In genomic region chr11:100574188-100574587, GRCm38 (mm10) we compare ENCODE assay signal across 7 mouse cellular contexts. TPM values are rescaled to one million over a fixed set of nuclear protein-coding genes. Genes with fewer than 3 reads are reported as not detected.
DNase-seq lines count a peak whose midpoint lies in the region; ATAC-seq and TF ChIP-seq lines count a peak whose summit lies in the region.

No protein-coding gene starts in this region.

- no peak for TF ChIP-seq POLR2A in lung, adult 2 months (IDR thresholded peaks at IDR 0.05; ENCODE audit: borderline replicate concordance, extremely low read depth, low read depth, low read length)
- TF ChIP-seq POLR2A in small intestine, adult 2 months (IDR thresholded peaks at IDR 0.05; ENCODE audit: low read depth, low read length), result no peak

- DNase-seq in lung, adult 2 months, result no peak
- no peak for DNase-seq in embryonic facial prominence, embryonic 11.5 days (ENCODE audit: low spot score)
- DNase-seq in limb, embryonic 10.5 days (ENCODE audit: low spot score), result no peak
- DNase-seq in spleen, postnatal 14 days (ENCODE audit: low spot score in 2 of 2), result no peak
- no peak for DNase-seq in cerebellum, postnatal 14 days

- peaks cover 2% of the 10 kb centered on the region; the same call in 1 of the 2 replicates for H3K36me3 ChIP-seq in lung, embryonic 16.5 days (ENCODE audit: control insufficient read depth, insufficient read depth, low read length)
- H3K36me3 ChIP-seq in embryonic facial prominence, embryonic 11.5 days (replicated peaks; ENCODE audit: control insufficient read depth, insufficient read depth, low read depth, low read length), result no peaks in the 10 kb centered on the region; the same call in 1 of the 2 replicates
- peaks cover 26% of the 10 kb centered on the region for H3K36me3 ChIP-seq in limb, embryonic 10.5 days
- H3K36me3 ChIP-seq in small intestine, adult 2 months (ENCODE audit: control insufficient read depth, insufficient read depth, low read length), result peaks cover 3% of the 10 kb centered on the region; the same call in 1 of the 2 replicates

- peaks cover 3% of the 10 kb centered on the region for H3K27me3 ChIP-seq in lung, embryonic 16.5 days (ENCODE audit: control insufficient read depth, insufficient read depth, low read depth, low read length)
- H3K27me3 ChIP-seq in embryonic facial prominence, embryonic 11.5 days (ENCODE audit: control insufficient read depth, insufficient read depth, low read length), result peaks cover 4% of the 10 kb centered on the region
- peaks cover 33% of the 10 kb centered on the region for H3K27me3 ChIP-seq in limb, embryonic 10.5 days (ENCODE audit: low read depth, poor library complexity, severe bottlenecking)
- no peaks in the 10 kb centered on the region for H3K27me3 ChIP-seq in small intestine, adult 2 months (ENCODE audit: control insufficient read depth, insufficient read depth, low read length)

- no peak for TF ChIP-seq CTCF in lung, adult 2 months (IDR thresholded peaks at IDR 0.05; ENCODE audit: insufficient read depth, low read length)
- no peak for TF ChIP-seq CTCF in small intestine, adult 2 months (IDR thresholded peaks at IDR 0.05; ENCODE audit: extremely low read depth, insufficient read length, insufficient replicate concordance, low read depth, low read length)

- ATAC-seq in lung, embryonic 16.5 days (ENCODE audit: low read depth), result no peak
- no peak for ATAC-seq in embryonic facial prominence, embryonic 11.5 days (replicated peaks; ENCODE audit: insufficient number of reproducible peaks, low FRiP score, low TSS enrichment, low read depth)

- H3K4me2 ChIP-seq in lung, embryonic 16.5 days (ENCODE audit: low read depth, low read length), result 0 out of 2 replicates have a peak overlapping the region, but pooled peaks have one; percentile 60
- H3K4me2 ChIP-seq in embryonic facial prominence, embryonic 11.5 days (ENCODE audit: low read depth, low read length), result peak overlapping the region; percentile 85; the same call in 1 of the 2 replicates

- WGBS in lung, embryonic 16.5 days, result 78% methylated on average over 3 of the region's 3 CpGs
- WGBS in lung, adult 2 months, result 54% methylated on average over 3 of the region's 3 CpGs
- 94% methylated on average over 3 of the region's 3 CpGs for WGBS in embryonic facial prominence, embryonic 11.5 days
- whole genome bisulfite sequencing in limb, embryonic 10.5 days, result 94% methylated on average over 3 of the region's 3 CpGs
- 25% methylated on average over 3 of the region's 3 CpGs for WGBS in small intestine, adult 2 months

- peak overlapping the region; percentile 77 for H3K27ac ChIP-seq in lung, embryonic 16.5 days (ENCODE audit: low read length)
- no peak overlapping the region for H3K27ac ChIP-seq in embryonic facial prominence, embryonic 11.5 days (replicated peaks; ENCODE audit: low read depth, low read length)
- H3K27ac ChIP-seq in limb, embryonic 10.5 days, result peak overlapping the region; percentile 87
- peak overlapping the region; percentile 62 for H3K27ac ChIP-seq in small intestine, adult 2 months (ENCODE audit: insufficient read depth, low read depth, low read length)

- H3K9ac ChIP-seq in lung, embryonic 16.5 days (ENCODE audit: low read length), result peak overlapping the region; percentile 81; the same call in 1 of the 2 replicates
- H3K9ac ChIP-seq in embryonic facial prominence, embryonic 11.5 days (replicated peaks; ENCODE audit: low read length), result no peak overlapping the region

- H3K4me1 ChIP-seq in lung, embryonic 16.5 days (replicated peaks; ENCODE audit: control insufficient read depth, insufficient read depth, low read length), result peaks cover 19% of the 10 kb centered on the region
- H3K4me1 ChIP-seq in lung, adult 2 months (ENCODE audit: control insufficient read depth, insufficient read depth, low read length), result peaks cover 7% of the 10 kb centered on the region; the same call in 1 of the 2 replicates
- H3K4me1 ChIP-seq in embryonic facial prominence, embryonic 11.5 days (ENCODE audit: control insufficient read depth, insufficient read depth, low read length), result no peaks in the 10 kb centered on the region
- H3K4me1 ChIP-seq in limb, embryonic 10.5 days, result peaks cover 32% of the 10 kb centered on the region
- H3K4me1 ChIP-seq in small intestine, adult 2 months (ENCODE audit: control insufficient read depth, insufficient read depth, insufficient read length, low read length), result peaks cover 12% of the 10 kb centered on the region

- H3K4me3 ChIP-seq in lung, embryonic 16.5 days (ENCODE audit: low read length), result peak overlapping the region; percentile 82
- H3K4me3 ChIP-seq in lung, adult 2 months (replicated peaks; ENCODE audit: extremely low read depth, low read depth, low read length), result no peak overlapping the region
- no peak overlapping the region; the same call in 1 of the 2 replicates for H3K4me3 ChIP-seq in embryonic facial prominence, embryonic 11.5 days (ENCODE audit: low read depth, low read length)
- peak overlapping the region; percentile 79 for H3K4me3 ChIP-seq in limb, embryonic 10.5 days
- peak overlapping the region; percentile 66; the same call in 1 of the 2 replicates for H3K4me3 ChIP-seq in small intestine, adult 2 months (ENCODE audit: low read depth, low read length)

- 0 out of 2 replicates have a peak, but pooled peaks cover 2% of the 10 kb centered on the region for H3K9me3 ChIP-seq in lung, embryonic 16.5 days (ENCODE audit: control insufficient read depth, low read length)
- H3K9me3 ChIP-seq in embryonic facial prominence, embryonic 11.5 days (replicated peaks; ENCODE audit: control insufficient read depth, low read length), result no peaks in the 10 kb centered on the region
- H3K9me3 ChIP-seq in limb, embryonic 10.5 days (replicated peaks), result no peaks in the 10 kb centered on the region

RNA-seq across cellular contexts. Expression of gene Cnp, which starts 0.5 kb away (rescaled TPM):
- 35.2 and 35.5 TPM in 2 replicates for polyA plus RNA-seq in lung, embryonic 16.5 days (2015; fragmentation: Nextera tagmentation; extraction: Ambion mirVana)
- polyA plus RNA-seq in lung, adult 2 months (2012; rRNA removed), result 27.5 and 29.9 TPM in 2 replicates
- 20.0 and 23.6 TPM in 2 replicates for polyA plus RNA-seq in embryonic facial prominence, embryonic 11.5 days (2014; fragmentation: Nextera tagmentation; extraction: Ambion mirVana)
- polyA plus RNA-seq in limb, embryonic 10.5 days (2016; fragmentation: Nextera tagmentation; extraction: Ambion mirVana), result 13.1 and 23.0 TPM in 2 replicates
- 12.1 and 19.4 TPM in 2 replicates for polyA plus RNA-seq in small intestine, adult 2 months (2012; rRNA removed)

RNA-seq across cellular contexts. Expression of gene Ttc25, which starts 28.8 kb away (rescaled TPM):
- 4.0 and 4.5 TPM in 2 replicates for polyA plus RNA-seq in lung, embryonic 16.5 days (2015; fragmentation: Nextera tagmentation; extraction: Ambion mirVana)
- polyA plus RNA-seq in lung, adult 2 months (2012; rRNA removed), result 1.8 and 3.4 TPM in 2 replicates
- polyA plus RNA-seq in embryonic facial prominence, embryonic 11.5 days (2014; fragmentation: Nextera tagmentation; extraction: Ambion mirVana), result 0.79 and 1.4 TPM in 2 replicates
- polyA plus RNA-seq in limb, embryonic 10.5 days (2016; fragmentation: Nextera tagmentation; extraction: Ambion mirVana), result 1.1 and 1.2 TPM in 2 replicates
- 0.01 and 0.09 TPM in 2 replicates for polyA plus RNA-seq in small intestine, adult 2 months (2012; rRNA removed)

RNA-seq across cellular contexts. Expression of gene Nkiras2, which starts 44.9 kb away (rescaled TPM):
- polyA plus RNA-seq in lung, embryonic 16.5 days (2015; fragmentation: Nextera tagmentation; extraction: Ambion mirVana), result 58.3 and 58.6 TPM in 2 replicates
- 59.4 and 84.5 TPM in 2 replicates for polyA plus RNA-seq in lung, adult 2 months (2012; rRNA removed)
- polyA plus RNA-seq in embryonic facial prominence, embryonic 11.5 days (2014; fragmentation: Nextera tagmentation; extraction: Ambion mirVana), result 79.5 and 93.0 TPM in 2 replicates
- 86.2 and 95.5 TPM in 2 replicates for polyA plus RNA-seq in limb, embryonic 10.5 days (2016; fragmentation: Nextera tagmentation; extraction: Ambion mirVana)
- 85.2 and 134 TPM in 2 replicates for polyA plus RNA-seq in small intestine, adult 2 months (2012; rRNA removed)

RNA-seq across cellular contexts. Expression of gene Dnajc7, which starts 45.8 kb away (rescaled TPM):
- polyA plus RNA-seq in lung, embryonic 16.5 days (2015; fragmentation: Nextera tagmentation; extraction: Ambion mirVana), result 212 and 230 TPM in 2 replicates
- polyA plus RNA-seq in lung, adult 2 months (2012; rRNA removed), result 29.8 and 56.5 TPM in 2 replicates
- polyA plus RNA-seq in embryonic facial prominence, embryonic 11.5 days (2014; fragmentation: Nextera tagmentation; extraction: Ambion mirVana), result 80.0 and 83.9 TPM in 2 replicates
- 256 and 281 TPM in 2 replicates for polyA plus RNA-seq in limb, embryonic 10.5 days (2016; fragmentation: Nextera tagmentation; extraction: Ambion mirVana)
- 10.6 and 24.8 TPM in 2 replicates for polyA plus RNA-seq in small intestine, adult 2 months (2012; rRNA removed)

RNA-seq across cellular contexts. Expression of gene Acly, which starts 46.4 kb away (rescaled TPM):
- polyA plus RNA-seq in lung, embryonic 16.5 days (2015; fragmentation: Nextera tagmentation; extraction: Ambion mirVana), result 150 and 155 TPM in 2 replicates
- 166 and 217 TPM in 2 replicates for polyA plus RNA-seq in lung, adult 2 months (2012; rRNA removed)
- polyA plus RNA-seq in embryonic facial prominence, embryonic 11.5 days (2014; fragmentation: Nextera tagmentation; extraction: Ambion mirVana), result 200 and 210 TPM in 2 replicates
- 260 and 263 TPM in 2 replicates for polyA plus RNA-seq in limb, embryonic 10.5 days (2016; fragmentation: Nextera tagmentation; extraction: Ambion mirVana)
- polyA plus RNA-seq in small intestine, adult 2 months (2012; rRNA removed), result 14.0 and 21.7 TPM in 2 replicates

Comparison
In these comparisons a context has a peak if more than half of its experiments do, and no peak if none do; other contexts are left out.
1. H3K4me3 ChIP-seq: peak in lung, embryonic 16.5 days (single experiment), limb, embryonic 10.5 days (single experiment) and small intestine, adult 2 months (single experiment); none in lung, adult 2 months (single experiment) and embryonic facial prominence, embryonic 11.5 days (single experiment).